Mouse (Mus musculus): ENCODE data around the gene Rps21.
"Not testable (repeated sequence)": the region's sequence is repeated elsewhere in the genome, so short reads cannot be mapped to it uniquely, and the experiment has no call there.

Rps21 gene

DNA sequence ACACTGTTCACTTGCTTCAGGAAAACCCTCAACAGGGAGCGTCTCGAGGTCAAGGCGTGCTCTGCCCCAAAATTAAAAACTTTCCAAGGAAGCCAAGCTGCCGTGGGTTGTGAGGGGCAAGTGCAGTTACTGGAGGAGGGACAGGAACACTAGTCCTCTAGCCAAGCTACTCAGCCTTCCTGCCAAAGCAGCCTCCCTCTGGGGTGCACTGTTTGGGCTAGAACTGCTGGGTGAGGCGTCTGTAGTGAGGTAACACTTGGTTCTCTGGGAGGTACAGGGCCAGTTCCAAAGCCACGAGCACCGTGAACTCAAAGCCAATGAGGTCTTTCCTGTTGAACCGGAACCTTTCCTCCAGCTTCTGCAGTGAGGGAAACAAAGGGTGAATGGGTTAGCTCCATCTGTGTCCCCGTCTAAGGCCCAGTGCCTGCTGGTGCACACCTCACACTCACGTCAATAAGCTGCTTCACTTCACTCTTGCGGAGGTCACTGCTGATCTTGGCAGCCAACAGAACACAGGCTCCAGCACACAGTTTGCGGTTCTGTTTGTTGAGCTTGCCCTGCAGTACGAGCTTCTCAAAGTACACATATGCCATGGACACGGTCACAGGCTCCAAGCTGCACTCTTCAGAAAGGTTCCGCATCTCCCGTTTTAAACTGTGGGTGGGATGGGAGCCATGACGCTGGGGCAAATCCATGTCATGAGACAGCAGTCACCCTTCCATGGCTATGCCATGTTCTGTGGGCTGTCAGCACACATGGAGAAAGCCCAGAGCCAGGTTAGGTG lies 2.8 kb downstream of the Rps21 start:
- DNase-seq (ENCODE audit: low spot score) = not testable (repeated sequence)

GRCm38 (mm10) chr2:180260610-180261480 lies 3.7 kb downstream of the Rps21 start:
- no peak for DNase-seq (ENCODE audit: low spot score)

DNA sequence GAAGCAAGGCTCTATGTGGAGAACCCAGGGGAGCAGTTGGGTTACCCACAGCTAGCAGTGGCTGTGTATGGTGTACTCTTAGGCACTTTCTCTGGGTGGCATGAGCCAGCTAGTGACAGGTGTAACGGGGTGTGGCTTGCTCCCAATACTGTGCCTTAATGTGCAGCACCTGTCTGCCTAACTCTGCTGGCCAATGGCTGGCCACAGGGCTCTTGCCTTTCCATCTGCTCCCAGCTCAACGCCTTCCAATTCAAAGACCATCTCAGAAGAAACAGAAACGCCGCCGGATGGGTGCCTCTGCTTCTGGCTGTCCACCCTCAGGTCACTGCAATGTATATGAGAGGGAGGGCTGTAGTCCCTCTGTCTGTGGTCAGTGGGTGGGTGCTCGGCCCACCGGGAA lies 4.7 kb downstream of the Rps21 start:
- no peak for DNase-seq (ENCODE audit: low spot score)

DNA sequence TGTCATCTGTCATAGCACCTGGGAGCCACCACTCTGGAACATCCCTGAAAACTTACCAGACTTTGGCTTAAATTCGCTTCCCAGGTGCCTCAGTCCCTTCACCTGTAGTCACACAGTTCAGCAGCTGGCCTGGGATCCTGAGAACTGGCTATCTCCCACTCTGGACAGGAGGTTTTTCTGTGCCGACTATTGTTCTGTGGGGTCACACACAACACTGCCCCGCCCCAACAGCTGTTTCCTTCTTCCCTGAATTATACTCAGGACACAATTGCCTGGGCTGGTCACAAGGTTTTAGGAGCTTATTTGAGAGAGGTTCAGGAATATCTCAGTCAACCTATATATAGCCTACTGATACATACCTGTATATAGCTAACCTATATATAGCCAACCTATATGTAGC lies 5.3 kb downstream of the Rps21 start:
- DNase-seq (ENCODE audit: low spot score) = no peak

- no peak for DNase-seq (ENCODE audit: low spot score)
Observed at GRCm38 (mm10) chr2:180262891-180263290, 5.7 kb downstream of the Rps21 start.

DNA sequence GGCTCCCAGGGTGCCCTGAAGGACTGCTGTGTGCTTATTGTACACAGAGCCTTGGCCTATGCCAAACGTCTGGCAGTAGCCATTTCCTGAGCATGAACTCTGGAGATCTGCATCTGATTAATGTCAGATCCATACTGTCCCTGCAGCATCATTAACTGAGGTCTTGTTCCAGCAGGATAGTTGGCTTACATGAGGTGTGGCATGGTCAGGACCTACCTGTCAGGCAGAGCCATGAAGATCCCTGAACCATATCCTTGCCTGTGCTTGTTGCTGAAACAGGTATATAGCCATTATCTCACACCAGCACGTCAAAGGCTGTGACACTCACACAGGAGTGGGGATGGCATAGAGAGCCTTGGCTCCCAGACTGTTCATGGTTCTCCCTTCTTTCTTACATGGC lies 10.8 kb downstream of the Rps21 start:
- DNase-seq (ENCODE audit: low spot score) = no peak

DNA sequence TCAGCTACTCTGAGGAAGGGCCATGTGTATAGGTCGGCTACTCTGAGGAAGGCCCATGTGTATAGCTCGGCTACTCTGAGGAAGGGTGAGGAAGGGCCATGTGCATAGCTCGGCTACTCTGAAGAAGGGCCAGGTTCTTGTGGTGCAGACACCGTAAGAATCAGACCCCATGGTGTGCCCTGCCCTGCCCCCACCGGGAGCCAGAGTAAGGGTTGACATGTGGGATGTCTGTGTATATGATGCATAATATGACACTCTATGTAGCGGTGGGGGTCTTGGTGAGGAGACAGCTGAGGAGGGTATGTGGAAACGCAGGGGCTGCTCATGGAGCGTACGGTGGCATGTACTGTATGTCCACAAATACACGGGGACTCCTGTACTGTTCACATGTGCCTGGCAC lies 12.2 kb downstream of the Rps21 start:
- DNase-seq (ENCODE audit: low spot score) = no peak

DNA sequence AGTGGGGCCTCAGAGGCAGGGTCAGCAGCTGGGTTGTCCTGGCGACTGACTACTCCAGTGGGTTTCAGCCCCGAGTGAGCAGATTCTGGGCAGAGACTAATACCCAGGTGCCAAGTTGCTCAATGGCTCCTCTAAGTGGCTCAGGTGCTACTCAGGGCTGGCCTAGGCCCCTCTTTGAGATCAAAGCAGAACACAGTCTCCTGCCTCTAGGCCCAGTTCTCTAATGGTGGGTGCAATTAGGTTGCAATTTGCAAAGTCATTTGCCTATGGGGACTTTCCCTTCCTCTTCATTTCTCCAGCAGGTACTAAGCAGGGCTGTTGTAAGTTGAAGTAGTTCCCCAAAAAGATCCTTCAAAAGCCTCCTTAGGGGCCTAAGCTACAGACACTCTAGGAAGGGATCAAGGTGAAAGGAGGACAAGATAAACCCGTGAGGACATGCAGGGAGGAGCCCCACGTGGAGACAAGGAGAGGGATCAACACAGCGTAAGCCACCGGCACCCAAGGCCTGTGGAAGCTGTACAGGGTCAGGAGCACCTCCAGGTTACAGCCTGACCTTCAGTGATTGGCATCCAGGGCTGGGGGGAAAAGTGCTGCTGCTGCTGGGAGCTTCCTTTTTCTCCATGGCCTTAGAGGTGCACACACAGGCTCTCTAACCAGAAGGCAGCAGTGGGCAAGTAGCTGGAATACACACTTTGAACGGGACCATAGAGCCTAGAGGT lies 13.5 kb downstream of the Rps21 start:
- no peak for DNase-seq (ENCODE audit: low spot score)

DNA sequence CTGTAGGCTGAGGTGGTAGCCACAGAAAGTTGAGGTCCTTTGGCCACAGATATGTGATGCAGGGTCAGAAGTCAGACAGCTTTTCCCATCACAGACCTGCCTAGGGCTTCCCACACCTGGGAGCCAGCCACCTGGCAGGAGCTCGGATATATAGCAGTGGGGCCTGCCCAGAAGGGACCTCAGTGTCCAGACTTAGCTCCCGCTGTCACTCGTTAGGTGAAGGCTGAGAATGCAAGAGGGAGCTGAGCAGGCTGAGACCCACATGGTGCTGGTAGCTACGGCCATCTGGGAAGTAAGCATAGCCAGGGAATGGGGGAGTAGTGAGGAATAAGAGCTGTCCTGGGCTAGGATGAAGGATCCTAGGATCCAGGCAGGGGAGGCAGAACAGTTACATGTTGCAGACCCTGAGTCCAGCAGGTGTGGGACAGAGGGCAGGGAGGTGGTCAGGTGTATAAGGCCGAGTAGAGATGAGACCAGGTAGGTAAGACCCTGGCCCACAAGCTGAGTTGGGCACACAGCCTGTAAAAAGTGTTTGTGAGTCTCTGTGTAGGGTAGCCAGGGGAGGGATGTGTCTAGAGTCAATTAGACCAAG lies 14.7 kb downstream of the Rps21 start:
- DNase-seq (ENCODE audit: low spot score) = no peak

- DNase-seq (ENCODE audit: low spot score) = no peak
Observed at GRCm38 (mm10) chr2:180272884-180273321, 15.7 kb downstream of the Rps21 start.

GRCm38 (mm10) chr2:180273394-180274244 lies 16.4 kb downstream of the Rps21 start, which contains the start of gene Cables2:
TSS of gene Cables2 (minus strand) at chr2:180273496.
- peak; percentile 97 for DNase-seq (ENCODE audit: low spot score)

DNA sequence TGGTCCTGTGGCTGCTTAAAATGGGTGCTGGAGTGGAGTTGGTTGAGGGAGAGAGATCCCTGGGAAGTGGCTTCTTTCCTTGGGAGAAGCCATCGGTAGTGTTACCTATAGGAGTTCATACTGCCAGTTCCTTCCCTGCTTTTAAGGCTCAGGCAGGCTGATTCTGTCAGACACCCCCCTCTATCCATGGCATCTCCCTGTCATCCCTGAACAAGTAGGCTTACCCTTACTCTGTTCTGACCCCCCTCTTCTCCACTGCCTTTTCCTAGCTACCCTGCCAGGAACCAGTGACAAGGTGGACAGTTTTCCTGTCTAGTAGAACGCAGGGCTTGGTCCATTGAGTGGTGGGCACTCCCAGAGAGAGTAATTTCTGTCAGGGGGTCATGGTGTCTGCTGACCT lies 17.3 kb downstream of the Rps21 start:
- no peak for DNase-seq (ENCODE audit: low spot score)

- peak; percentile 81 for DNase-seq (ENCODE audit: low spot score)
Observed at GRCm38 (mm10) chr2:180275836-180276235, 18.7 kb downstream of the Rps21 start.

GRCm38 (mm10) chr2:180276385-180276784 lies 19.2 kb downstream of the Rps21 start:
- no peak for DNase-seq (ENCODE audit: low spot score)

GRCm38 (mm10) chr2:180276851-180277259 lies 19.7 kb downstream of the Rps21 start:
- DNase-seq (ENCODE audit: low spot score) = no peak

DNA sequence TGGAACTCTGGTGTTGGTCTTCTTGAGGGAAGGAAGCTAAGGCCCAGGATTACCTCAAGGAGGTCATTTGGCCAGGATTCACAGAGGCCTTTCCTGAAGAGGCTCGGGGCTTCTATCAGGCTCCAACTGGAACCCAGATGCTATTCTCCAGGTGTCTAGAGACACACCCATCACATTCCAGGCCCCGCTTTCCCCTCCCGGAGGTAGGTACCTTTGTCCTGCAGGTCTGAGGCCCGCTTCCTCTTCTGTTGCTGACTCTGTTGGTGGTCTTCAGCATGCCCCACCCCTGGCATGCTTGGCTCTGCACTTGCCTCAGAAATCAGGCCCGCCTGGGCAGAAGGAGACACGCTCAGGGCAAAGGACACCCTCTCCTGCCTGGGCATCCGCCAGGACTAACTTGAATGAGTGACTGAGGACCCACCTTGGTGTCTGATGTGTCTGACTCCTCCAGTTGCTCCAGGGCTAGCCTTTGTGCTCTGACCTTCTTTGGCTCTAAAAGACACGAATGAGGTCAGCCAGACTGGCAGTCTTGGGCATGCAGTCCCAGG lies 20.7 kb downstream of the Rps21 start:
- DNase-seq (ENCODE audit: low spot score) = no peak

DNA sequence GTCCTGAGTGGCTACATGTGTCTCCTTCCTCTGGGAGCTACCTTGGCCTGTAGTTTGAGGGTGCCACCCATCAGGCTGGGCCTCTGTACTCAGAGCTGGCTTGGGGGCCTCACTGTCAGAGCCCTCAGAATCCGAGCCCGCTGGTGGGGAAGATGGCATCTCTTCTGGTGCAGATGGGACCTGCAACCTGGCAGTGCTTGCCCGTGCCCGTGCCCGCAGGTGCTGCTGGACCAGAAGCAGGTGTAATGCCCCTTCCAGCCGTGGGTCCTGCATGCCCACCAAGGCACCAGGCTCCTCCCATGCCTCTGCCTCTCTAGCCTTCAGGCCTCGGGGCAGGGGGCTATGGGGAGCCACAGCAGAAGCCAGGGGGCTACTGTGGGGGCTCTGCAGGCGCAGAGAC lies 22.1 kb downstream of the Rps21 start:
- no peak for DNase-seq (ENCODE audit: low spot score)

DNA sequence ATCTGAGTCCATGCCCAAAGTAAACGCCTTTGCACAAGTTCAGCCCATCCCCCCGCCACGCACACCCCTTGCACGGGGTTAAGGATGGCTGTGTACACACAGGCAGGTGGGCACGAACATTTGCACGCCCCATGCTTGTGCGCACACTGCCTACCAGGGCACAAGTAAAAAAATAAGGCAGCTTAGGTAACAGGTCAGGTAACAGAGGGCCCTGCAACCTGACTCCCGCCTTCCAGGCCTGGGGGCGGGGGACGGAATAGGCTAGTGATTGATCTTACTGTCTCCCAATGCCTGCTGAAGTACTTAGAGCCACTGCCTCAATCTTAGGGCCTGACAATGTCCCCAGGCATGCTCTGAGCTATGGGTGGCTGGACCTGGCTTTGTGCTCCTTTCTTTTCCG lies 31.8 kb downstream of the Rps21 start:
- DNase-seq (ENCODE audit: low spot score) = no peak

DNA sequence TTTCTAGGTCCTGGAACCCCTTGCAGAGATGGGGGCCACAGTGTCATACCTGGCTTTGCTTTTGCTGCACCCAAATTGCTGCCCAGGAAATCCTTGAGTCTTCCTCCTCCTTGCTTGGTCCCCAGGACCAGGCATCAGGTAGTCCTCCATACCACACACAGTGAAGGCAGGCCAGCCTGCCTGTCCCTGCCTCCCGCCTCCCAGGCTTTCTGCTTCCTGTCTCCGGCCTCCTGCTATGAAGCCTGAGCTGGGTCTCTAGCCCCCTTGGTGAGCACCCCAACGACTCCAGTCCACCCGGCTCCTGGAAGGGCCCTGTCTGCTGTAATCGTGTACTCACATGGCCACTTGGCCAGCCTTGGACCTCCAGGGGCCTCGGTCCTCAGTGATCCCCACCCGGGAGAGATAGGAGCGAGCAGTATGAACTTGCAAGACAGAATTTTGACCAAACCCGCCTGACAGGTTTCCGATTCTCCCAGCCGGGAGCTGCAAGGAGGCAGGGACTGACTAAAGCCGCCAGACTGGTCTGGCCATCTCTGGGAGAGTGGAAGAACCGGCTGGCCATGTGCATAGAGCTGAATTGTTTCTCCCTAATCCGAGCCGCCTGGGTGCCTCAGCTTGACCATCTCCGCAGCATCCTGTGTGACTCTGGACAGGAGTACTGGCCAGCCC lies 32.4 kb downstream of the Rps21 start, which contains the start of gene Rbbp8nl:
Rbbp8nl (minus strand) TSS at position 440 of the 669 bp plus-strand sequence.
- no peak for DNase-seq (ENCODE audit: low spot score)

- DNase-seq (ENCODE audit: low spot score) = no peak
Observed at GRCm38 (mm10) chr2:180290503-180290902, 33.3 kb downstream of the Rps21 start.

All from adipocyte (in vitro differentiated cells).